Mouse (Mus musculus): Measurements from ENCODE around the gene Gbf1.

The Gbf1 gene

DNA sequence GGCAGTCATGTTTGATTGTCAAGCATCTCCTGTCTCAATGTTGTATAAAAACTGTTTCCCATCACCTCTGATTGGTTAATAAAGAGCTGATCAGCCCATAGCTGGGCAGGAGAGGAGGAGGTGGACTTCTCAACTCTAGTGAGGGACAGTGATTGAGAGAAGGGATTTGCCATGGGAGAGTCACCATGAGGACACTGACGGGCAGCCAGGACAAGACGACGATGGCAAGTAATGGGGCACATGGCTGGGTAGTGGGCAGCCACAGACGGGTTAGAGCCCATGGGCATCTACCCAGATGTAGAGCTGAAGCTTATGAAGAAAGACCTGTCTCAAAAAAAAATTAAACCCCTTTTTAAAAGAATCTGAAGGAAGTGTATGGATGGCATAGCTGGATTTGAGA is 150.2 kb downstream of the Gbf1 start:
- POLR2A ChIA-PET = interaction anchor here in 1 of 4 experiments (1.1 kb wide), 1 partner anchor 12 kb away, joined by 4 read pairs; no protein-coding TSS in a partner anchor

DNA sequence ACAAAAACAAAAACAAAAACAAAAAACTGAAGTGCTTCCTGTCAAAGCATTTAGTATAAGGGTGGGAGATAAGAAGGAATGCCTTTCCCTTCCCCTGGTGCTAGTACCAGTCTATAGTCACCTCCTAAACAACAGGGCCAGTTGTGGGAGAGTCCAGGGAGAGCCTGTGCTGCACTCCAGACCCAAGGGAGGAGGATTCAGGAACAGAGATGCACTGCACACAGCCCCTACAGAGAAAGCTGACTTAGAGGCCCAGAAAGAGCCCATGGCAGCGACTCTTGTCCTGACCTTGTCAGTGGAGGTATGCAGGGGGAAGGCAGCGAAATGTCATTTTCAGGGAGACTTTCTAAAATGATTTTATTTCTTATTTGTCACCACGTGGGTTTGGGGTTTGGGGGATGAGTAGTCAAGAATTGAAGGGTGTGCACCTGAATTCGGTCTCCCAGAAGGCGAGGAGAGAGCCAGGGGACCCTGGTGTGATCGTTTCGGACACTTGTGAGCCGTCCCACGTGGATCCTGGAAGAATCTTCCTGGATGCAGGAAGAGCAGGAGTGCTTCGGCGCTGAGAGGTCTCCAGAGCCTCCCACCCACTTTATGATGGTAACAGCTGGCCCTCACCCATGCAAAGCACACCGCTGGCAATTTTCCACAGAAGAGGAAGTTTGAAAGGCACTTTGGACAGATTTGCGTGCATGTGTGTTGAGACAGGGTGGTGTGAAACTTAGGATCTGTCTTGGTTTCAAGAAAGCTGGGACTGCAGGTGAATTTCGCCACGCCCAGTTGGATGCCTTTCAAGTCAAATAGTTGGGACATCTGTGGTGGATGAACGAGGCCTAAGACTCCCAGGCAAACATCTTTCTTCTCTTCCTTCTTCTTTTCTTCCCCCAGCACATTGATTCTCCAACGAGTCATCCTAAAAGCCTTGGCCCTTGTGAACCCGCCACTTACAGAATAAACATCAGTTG is 151.2 kb downstream of the Gbf1 start:
- ChIA-PET CTCF (interaction anchor here (0.6 to 2.1 kb wide), 57 partner anchors 11 to 834 kb away, joined by 3 to 18 read pairs (median 4); partner anchors contain the start of genes Elovl3 (in 2 of the 4), Fbxl15 (in 2 of the 4), Gbf1 (in 2 of the 4) and Actr1a (in 1 of the 4)), POLR2A (interaction anchor here in 3 of 4 experiments (0.5 to 3.2 kb wide), 24 partner anchors 8 to 257 kb away, joined by 3 to 16 read pairs (median 5); partner anchors contain the start of genes Fbxl15 (in 3 of the 3), Gbf1 (in 1 of the 3), Pitx3 (in 1 of the 3) and Sufu (in 1 of the 3))

More for the DNA sequence above, 150.2 kb downstream of the Gbf1 start:
- CTCF ChIA-PET = interaction anchor here in 3 of 4 experiments (0.6 to 1.6 kb wide), 3 partner anchors 87 to 835 kb away, joined by 3 read pairs; partner anchors contain the start of gene Calhm2 (in 1 of the 3)

DNA sequence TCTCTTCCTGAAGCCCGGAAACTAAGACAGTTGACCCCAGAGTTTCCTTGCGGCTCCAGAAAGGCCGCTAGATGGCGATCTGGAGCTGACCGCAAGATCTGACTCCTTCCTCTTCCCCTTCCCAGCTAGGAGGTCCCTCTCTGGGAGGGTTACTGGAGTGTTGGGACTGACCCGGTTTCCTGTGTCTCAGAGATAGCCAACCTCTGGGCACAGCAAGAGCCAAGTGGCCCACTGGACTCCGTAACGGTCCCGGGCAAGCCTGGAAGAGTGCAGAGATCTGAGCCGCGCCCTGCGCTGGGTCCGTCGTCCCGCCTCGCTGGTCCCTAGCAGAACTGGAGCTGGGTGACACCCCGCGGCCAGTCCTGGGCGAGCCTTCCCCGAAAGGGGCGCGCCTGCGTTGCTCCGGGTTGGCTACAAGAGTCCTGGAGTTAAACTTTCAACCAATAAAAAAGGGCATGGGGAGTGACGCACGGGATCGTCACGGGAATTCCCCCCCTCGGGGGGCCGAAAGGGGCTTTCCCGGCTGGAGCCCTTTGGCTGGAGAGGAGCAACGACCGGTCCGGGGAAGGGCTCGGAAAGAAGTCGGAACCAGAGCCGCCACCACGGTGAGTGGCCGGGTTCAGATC is 152.0 kb downstream of the Gbf1 start, which contains the start of gene Nfkb2:
Gene Nfkb2, plus strand, starts transcription at position 105 of the 626 bp plus-strand sequence.
- ChIA-PET POLR2A (interaction anchor here in 3 of 4 experiments (0.9 to 3.2 kb wide), 26 partner anchors 11 to 267 kb away, joined by 3 to 16 read pairs (median 4); partner anchors contain the start of genes Fbxl15 (in 3 of the 3), Gbf1 (in 1 of the 3), Nolc1 (in 1 of the 3) and Pitx3 (in 1 of the 3)), CTCF (interaction anchor here (0.5 to 2.1 kb wide), 61 partner anchors 10 to 769 kb away, joined by 3 to 18 read pairs (median 4); partner anchors contain the start of genes Elovl3 (in 2 of the 4), Fbxl15 (in 2 of the 4), Gbf1 (in 2 of the 4) and Actr1a (in 1 of the 4))

DNA sequence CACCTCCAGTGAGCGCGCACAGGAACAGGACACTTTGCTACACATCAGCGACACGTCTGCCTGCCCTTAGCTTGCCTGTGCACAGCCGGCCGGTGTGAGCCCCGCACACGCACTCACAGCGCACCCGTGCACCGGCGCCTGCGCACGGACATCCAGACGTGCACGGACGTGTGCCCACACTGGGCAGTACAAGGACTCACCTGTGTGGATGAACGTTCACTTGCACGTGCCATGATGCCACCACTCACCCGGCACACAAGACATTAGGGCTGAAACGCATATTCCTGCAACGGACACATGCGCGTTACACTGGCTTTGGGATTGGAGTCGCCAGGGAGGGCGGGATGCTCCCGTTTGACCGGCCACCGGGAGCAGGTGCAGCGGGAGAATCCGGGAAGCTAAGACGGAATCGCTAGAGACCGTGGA is 152.6 kb downstream of the Gbf1 start:
- POLR2A ChIA-PET = interaction anchor here in 3 of 4 experiments (0.9 to 3.2 kb wide), 25 partner anchors 10 to 268 kb away, joined by 3 to 16 read pairs (median 5); partner anchors contain the start of genes Fbxl15 (in 3 of the 3), Gbf1 (in 1 of the 3), Nolc1 (in 1 of the 3) and Pitx3 (in 1 of the 3)
- CTCF ChIA-PET = interaction anchor here (0.5 to 2.1 kb wide), 40 partner anchors 10 to 265 kb away, joined by 3 to 18 read pairs (median 5); partner anchors contain the start of genes Fbxl15 (in 2 of the 4), Actr1a (in 1 of the 4), Elovl3 (in 1 of the 4) and Gbf1 (in 1 of the 4)

DNA sequence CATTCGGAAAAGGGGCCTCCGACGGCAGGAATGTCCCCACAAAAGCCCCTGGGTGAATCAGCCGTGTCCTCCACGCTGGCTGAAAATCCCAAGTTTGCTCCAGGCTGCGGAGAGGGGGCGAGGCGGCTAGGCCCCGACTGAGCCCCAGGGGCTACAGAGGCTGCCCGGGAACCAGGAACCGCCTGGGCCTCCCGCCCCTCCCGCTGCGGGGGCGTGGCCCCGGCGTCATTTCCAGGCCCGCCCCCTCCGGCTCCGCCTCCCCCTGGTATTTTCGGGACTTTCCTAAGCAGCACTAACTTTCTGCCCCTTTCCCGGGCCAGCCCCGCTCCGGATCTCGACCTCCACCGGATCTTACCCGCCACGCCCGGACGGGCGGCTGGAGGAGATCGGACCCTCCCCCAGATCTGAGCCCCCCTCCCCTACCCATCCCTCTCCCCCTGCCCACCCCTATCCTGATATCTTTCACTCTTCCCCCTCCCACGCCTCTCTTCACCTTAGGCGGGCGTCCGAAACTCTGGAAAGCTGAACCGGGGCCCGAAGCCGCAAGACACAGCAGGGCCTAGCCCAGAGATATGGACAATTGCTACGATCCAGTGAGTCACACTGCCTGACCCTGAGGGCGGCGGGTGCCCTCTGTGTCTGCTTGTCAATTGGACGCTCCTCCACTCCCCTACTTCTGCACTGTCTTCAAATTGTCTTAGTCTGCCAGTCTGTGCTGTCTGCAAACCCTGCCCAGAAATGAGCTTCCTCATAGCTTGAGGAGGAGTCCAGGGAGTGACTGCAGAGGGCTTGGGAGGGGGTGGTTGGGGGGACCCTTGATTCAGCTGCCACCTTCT is 153.3 kb downstream of the Gbf1 start:
- ChIA-PET CTCF (interaction anchor here in 3 of 4 experiments (0.6 to 2.1 kb wide), 12 partner anchors 8 to 166 kb away, joined by 3 to 16 read pairs (median 5); partner anchors contain the start of gene Fbxl15 (in 1 of the 3)), POLR2A (interaction anchor here in 3 of 4 experiments (0.6 to 3.2 kb wide), 11 partner anchors 10 to 268 kb away, joined by 3 to 16 read pairs (median 7); partner anchors contain the start of genes Fbxl15 (in 2 of the 3) and Nolc1 (in 1 of the 3))

DNA sequence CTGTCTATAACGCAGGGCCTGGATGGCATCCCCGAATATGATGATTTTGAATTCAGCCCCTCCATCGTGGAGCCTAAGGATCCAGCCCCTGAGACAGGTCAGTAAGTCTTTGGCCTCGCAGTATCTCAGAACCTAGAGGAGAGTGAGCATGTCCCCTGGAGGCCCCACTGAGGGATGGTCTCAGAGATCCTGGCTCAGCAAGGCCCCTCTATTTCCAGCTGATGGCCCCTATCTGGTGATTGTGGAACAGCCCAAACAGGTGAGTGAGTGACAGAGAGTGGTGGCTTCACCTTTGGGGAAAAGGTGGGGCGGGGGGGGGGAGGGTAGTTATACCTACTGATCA is 153.9 kb downstream of the Gbf1 start:
- CTCF ChIA-PET = interaction anchor here in 3 of 4 experiments (0.6 to 0.9 kb wide), 4 partner anchors 8 to 165 kb away, joined by 3 to 14 read pairs (median 3); no protein-coding TSS in a partner anchor

DNA sequence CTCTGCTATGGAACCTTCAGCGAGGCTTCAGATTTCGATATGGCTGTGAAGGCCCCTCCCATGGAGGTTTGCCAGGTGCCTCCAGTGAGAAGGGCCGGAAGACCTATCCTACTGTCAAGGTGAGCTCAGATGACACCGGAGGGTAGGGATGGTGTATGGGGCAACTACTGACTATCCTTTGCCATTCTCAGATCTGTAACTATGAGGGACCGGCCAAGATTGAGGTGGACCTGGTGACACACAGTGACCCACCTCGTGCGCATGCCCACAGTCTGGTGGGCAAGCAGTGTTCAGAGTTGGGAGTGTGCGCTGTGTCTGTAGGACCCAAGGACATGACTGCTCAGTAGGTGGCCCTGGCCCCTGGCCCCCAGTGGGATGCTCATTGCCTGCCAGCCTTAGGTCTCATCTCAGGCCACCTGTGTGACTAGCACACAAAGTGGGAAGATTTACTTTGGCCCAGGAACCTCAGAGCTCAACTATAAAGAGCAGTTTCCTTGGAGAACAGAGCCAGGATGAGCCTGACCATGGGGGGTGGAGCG is 154.5 kb downstream of the Gbf1 start:
- ChIA-PET CTCF (interaction anchor here in 3 of 4 experiments (0.5 to 0.9 kb wide), 3 partner anchors 7 to 337 kb away, joined by 3 read pairs; no protein-coding TSS in a partner anchor), POLR2A (interaction anchor here in 2 of 4 experiments (0.5 to 3.2 kb wide), 6 partner anchors 9 to 196 kb away, joined by 3 to 16 read pairs (median 3); partner anchors contain the start of gene Fbxl15 (in 1 of the 2))

More for the DNA sequence above, 153.9 kb downstream of the Gbf1 start:
- POLR2A ChIA-PET = interaction anchor here in 2 of 4 experiments (0.6 to 3.2 kb wide), 3 partner anchors 9 to 98 kb away, joined by 3 to 16 read pairs (median 7); no protein-coding TSS in a partner anchor

DNA sequence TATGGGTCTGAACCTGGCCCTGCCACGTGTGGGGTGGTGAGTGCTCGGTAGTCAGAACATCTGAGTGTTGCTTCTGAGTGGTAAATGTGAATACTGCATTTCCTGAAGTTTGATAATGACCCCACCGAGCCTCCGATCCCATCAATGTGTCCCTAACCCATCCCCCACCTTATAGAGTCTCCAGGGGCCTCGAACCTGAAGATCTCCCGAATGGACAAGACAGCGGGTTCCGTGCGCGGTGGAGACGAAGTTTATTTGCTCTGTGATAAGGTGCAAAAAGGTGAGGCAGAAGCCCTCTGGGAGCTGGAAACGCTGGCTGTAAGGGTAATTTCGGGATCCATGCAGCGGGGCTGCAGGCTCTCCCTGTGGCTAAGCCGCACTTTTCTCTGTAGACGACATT is 155.5 kb downstream of the Gbf1 start:
- POLR2A ChIA-PET = interaction anchor here in 2 of 4 experiments (0.6 to 1.5 kb wide), 4 partner anchors 21 to 195 kb away, joined by 3 to 7 read pairs (median 3); partner anchors contain the start of gene Fbxl15 (in 1 of the 2)
- CTCF ChIA-PET = interaction anchor here in 1 of 4 experiments (0.5 kb wide), 1 partner anchor 175 kb away, joined by 3 read pairs; no protein-coding TSS in a partner anchor

DNA sequence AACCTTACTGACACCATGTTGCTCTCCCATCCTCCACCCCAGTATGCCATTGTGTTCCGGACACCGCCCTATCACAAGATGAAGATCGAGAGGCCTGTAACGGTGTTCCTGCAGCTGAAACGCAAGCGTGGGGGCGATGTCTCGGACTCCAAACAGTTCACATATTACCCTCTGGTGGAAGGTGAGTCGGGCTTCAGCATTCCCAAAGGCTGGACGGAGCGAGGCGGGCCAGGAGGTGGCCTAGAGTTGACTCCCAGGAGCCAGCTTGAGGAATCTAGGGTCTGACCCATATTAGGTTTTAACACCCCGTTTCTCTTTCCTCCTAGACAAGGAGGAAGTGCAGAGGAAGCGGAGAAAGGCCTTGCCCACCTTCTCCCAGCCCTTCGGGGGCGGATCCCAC is 156.0 kb downstream of the Gbf1 start:
- POLR2A ChIA-PET = interaction anchor here in 3 of 4 experiments (0.5 to 1.6 kb wide), 7 partner anchors 20 to 799 kb away, joined by 3 read pairs; partner anchors contain the start of genes Pitx3 (in 1 of the 3) and Sufu (in 1 of the 3)
- CTCF ChIA-PET = interaction anchor here (0.6 to 2.6 kb wide), 20 partner anchors 11 to 290 kb away, joined by 3 to 19 read pairs (median 4); partner anchors contain the start of genes Fbxl15 (in 2 of the 4), Arl3 (in 1 of the 4), Elovl3 (in 1 of the 4) and Nolc1 (in 1 of the 4)

DNA sequence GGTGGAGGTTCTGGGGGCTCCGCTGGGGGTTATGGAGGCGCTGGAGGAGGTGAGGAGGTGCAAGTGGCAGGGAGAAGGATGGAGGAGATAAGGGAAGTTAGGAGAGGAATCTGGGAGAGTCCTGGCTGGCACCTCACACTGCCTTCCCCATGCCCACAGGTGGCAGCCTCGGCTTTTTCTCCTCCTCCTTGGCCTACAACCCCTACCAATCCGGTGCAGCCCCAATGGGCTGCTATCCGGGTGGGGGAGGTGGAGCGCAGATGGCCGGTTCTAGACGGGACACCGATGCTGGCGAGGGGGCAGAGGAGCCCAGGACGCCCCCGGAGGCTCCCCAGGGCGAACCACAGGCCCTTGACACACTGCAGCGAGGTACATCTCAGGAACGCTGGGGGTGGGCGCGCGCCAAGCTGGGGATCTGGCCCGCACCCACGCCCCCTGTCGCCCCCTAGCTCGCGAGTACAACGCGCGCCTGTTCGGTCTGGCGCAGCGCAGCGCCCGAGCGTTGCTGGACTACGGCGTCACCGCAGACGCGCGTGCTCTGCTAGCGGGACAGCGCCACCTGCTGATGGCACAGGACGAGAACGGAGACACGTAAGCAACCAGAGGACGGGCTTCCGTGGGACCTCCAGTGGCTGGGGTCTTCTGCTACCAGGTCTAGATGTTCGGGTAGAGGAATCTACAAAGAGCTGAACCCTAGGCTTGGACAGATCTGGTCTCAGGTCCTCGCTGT is 156.6 kb downstream of the Gbf1 start:
- CTCF ChIA-PET = interaction anchor here (0.5 to 2.6 kb wide), 39 partner anchors 9 to 524 kb away, joined by 3 to 19 read pairs (median 4); partner anchors contain the start of genes Fbxl15 (in 3 of the 4), Arl3 (in 1 of the 4), Elovl3 (in 1 of the 4) and Nolc1 (in 1 of the 4)
- POLR2A ChIA-PET = interaction anchor here in 3 of 4 experiments (0.5 to 1.6 kb wide), 11 partner anchors 9 to 800 kb away, joined by 3 to 6 read pairs (median 3); partner anchors contain the start of genes Pitx3 (in 1 of the 3) and Sufu (in 1 of the 3)

DNA sequence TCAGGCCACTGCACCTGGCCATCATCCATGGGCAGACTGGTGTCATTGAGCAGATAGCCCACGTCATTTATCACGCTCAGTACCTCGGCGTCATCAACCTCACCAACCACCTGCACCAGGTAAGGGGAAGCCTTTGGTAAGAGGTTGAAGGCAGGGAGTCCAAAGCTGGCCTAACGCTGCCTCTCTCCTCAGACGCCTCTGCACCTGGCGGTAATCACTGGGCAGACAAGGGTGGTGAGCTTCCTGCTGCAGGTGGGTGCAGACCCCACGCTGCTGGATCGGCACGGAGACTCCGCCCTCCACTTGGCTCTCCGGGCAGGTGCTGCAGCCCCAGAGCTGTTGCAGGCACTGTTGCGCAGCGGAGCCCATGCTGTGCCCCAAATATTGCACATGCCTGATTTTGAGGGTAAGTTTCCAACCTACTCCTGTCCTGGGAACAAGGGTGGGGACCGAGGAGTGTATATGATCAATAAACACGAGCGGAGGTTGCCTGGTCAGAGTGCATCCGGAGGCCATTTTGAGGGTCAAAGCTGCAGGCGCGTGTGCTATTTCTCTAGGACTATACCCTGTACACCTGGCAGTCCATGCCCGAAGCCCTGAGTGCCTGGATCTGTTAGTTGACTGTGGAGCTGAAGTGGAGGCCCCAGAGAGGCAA is 157.5 kb downstream of the Gbf1 start:
- CTCF ChIA-PET = interaction anchor here (0.5 to 2.6 kb wide), 30 partner anchors 8 to 504 kb away, joined by 3 to 19 read pairs (median 4); partner anchors contain the start of genes Fbxl15 (in 3 of the 4) and Pitx3 (in 1 of the 4)

DNA sequence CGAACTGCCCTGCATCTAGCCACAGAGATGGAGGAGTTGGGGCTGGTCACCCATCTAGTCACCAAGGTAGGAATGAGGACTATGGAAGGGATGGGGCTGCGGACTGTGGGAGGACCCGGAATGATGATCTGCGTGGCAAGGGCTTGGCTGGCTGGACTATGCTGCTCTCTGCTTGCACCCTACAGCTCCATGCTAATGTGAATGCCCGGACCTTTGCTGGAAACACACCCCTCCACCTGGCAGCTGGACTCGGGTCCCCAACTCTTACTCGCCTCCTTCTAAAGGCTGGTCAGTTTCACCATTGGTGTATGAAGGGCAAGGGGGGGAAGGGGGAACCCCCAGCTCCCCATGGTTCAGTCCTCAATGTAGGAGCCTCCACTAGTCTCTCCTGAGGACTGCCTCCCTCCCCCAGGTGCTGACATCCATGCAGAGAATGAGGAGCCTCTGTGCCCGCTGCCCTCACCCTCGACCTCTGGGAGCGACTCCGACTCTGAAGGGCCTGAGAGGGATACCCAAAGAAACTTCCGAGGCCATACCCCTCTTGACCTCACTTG is 158.1 kb downstream of the Gbf1 start:
- POLR2A ChIA-PET = interaction anchor here in 1 of 4 experiments (0.5 to 1.5 kb wide), 3 partner anchors 8 to 191 kb away, joined by 3 to 6 read pairs (median 5); no protein-coding TSS in a partner anchor

More for the DNA sequence above, 157.5 kb downstream of the Gbf1 start:
- POLR2A ChIA-PET = interaction anchor here in 3 of 4 experiments (0.5 to 1.6 kb wide), 10 partner anchors 8 to 321 kb away, joined by 3 to 6 read pairs (median 3); partner anchors contain the start of genes Pitx3 (in 1 of the 3) and Sufu (in 1 of the 3)

DNA sequence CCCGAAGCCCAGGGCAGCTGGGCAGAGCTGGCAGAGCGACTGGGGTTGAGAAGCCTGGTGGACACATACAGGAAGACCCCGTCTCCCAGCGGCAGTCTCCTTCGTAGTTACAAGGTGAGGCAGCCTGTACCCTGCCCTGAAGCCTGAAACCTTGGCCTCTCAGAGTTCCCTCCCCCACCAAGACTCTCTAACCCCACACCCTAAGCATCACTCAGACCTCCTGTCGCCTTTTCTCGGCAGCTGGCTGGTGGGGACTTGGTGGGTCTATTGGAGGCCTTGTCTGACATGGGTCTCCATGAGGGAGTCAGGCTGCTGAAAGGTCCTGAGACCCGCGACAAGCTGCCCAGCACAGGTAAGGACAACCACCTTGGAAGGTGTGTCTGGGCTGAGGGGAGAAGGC is 159.0 kb downstream of the Gbf1 start:
- POLR2A ChIA-PET = interaction anchor here in 1 of 4 experiments (0.6 kb wide), 1 partner anchor 492 kb away, joined by 3 read pairs; no protein-coding TSS in a partner anchor
- CTCF ChIA-PET = no interaction called here

More for the DNA sequence above, 158.1 kb downstream of the Gbf1 start:
- CTCF ChIA-PET = interaction anchor here (0.5 to 2.6 kb wide), 15 partner anchors 8 to 645 kb away, joined by 3 to 19 read pairs (median 4); partner anchors contain the start of genes Fbxl15 (in 2 of the 4) and Pitx3 (in 1 of the 4)

DNA sequence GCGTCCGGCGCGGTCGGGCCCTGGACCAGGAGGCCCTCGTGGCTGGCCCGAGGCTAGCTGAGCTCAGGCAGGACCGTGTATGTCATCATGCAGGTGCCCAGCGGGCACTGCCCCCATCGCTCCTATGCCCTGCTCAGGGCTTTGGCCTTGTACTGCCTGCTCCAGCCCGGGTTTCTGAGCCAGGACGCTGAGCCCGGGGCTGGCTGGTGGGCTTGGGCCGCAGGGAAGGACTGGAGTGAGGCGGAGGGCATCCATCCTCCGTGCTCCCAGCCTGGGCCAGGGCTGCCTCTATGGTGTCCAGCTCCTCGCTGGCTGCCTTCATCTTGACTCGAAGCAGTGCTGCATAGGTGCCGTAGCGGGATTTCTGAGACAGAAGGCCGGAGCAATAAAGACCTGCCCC is 160.3 kb downstream of the Gbf1 start:
- POLR2A ChIA-PET = interaction anchor here in 1 of 4 experiments (1.0 to 1.6 kb wide), 4 partner anchors 10 to 257 kb away, joined by 3 to 9 read pairs (median 4); partner anchors contain the start of gene Sufu
- CTCF ChIA-PET = interaction anchor here in 1 of 4 experiments (1.3 kb wide), 1 partner anchor 176 kb away, joined by 3 read pairs; no protein-coding TSS in a partner anchor

Data from embryonic stem cell, embryonic (primary cell).